Mouse (Mus musculus) midbrain, embryonic 13.5 days (tissue): ENCODE measurements around the gene Syce3. TPM values are rescaled to one million over a fixed set of nuclear protein-coding genes. Genes with fewer than 3 reads are reported as not detected.
A peak's percentile ranks its signal among the peaks of the same experiment; 100 is the strongest.
"Not testable (repeated sequence)": the region's sequence is repeated elsewhere in the genome, so short reads cannot be mapped to it uniquely, and the experiment has no call there.

ENCODE experiments used
- ATAC-seq: fragments of 200-750 bp; cut with Nextera tagmentation; 2 replicates; pipeline ENCODE4 v1.8.0; 2017; ENCODE audit warnings: mild to moderate bottlenecking, moderate TSS enrichment, moderate library complexity
- H3K27ac ChIP-seq: fragments of 300-500 bp; sonication (generic); 2 replicates; pipeline ENCODE4 v1.5.1; 2015; ENCODE audit warnings: inconsistent platforms, mild to moderate bottlenecking, moderate library complexity
- H3K27me3 ChIP-seq: fragments of 300-500 bp; sonication (generic); 2 replicates; pipeline ENCODE4 v1.6.1; 2015; ENCODE audit warnings: mild to moderate bottlenecking, inconsistent platforms
- H3K36me3 ChIP-seq: fragments of 300-500 bp; sonication (generic); 2 replicates; pipeline ENCODE4 v1.6.1; 2015; ENCODE audit warnings: mild to moderate bottlenecking, inconsistent platforms
- H3K4me1 ChIP-seq: fragments of 300-500 bp; sonication (generic); replicated peaks from 2 replicates; pipeline ENCODE4 v1.6.1; 2015; ENCODE audit warnings: inconsistent platforms
- H3K4me2 ChIP-seq: fragments of 300-500 bp; sonication (generic); replicated peaks from 2 replicates; pipeline ENCODE4 v1.6.1; 2015; ENCODE audit warnings: moderate library complexity, mild to moderate bottlenecking, inconsistent platforms
- H3K4me3 ChIP-seq: fragments of 300-500 bp; sonication (generic); replicated peaks from 2 replicates; pipeline ENCODE4 v1.5.1; 2015; ENCODE audit warnings: mild to moderate bottlenecking, inconsistent platforms
- H3K9ac ChIP-seq: fragments of 300-500 bp; sonication (generic); replicated peaks from 2 replicates; pipeline ENCODE4 v1.6.1; 2015; ENCODE audit warnings: mild to moderate bottlenecking, inconsistent platforms
- H3K9me3 ChIP-seq: fragments of 300-500 bp; sonication (generic); 2 replicates; pipeline ENCODE4 v1.6.1; 2016; ENCODE audit warnings: mild to moderate bottlenecking, inconsistent platforms
- WGBS: fragments of 180-500 bp; shearing (Covaris S2); methylation state at CpG from one replicate; pipeline ENCODE4 v1.1.7; 2015; 5-methylcytosine and 5-hydroxymethylcytosine counted together
- polyA plus RNA-seq: library from polyadenylated mRNA; unstranded; fragments of >200 nt; fragmentation: Nextera tagmentation; extraction: Ambion mirVana; gene quantifications from 2 replicates; pipeline ENCODE4 v1.2.1, GENCODE M21; 2015

Gene Syce3
- polyA plus RNA-seq, 1 experiment from 2014 or later, result not detected

GRCm38 (mm10) chr15:89431806-89432205 is 21.5 kb upstream of the Syce3 start:
- peaks cover 25% of the 10 kb centered on the region for H3K4me1 ChIP-seq
- no peaks in the 10 kb centered on the region for H3K9me3 ChIP-seq
- 91% methylated on average over 6 of the region's 6 CpGs for WGBS
- no peak for ATAC-seq
- H3K4me3 ChIP-seq, result no peak overlapping the region
- peaks cover 14% of the 10 kb centered on the region for H3K36me3 ChIP-seq
- H3K27me3 ChIP-seq, result no peaks in the 10 kb centered on the region
- H3K4me2 ChIP-seq, result no peak overlapping the region
- H3K9ac ChIP-seq, result no peak overlapping the region
- H3K27ac ChIP-seq, result no peak overlapping the region

GRCm38 (mm10) chr15:89431271-89431670 is 21.0 kb upstream of the Syce3 start:
- no peak for ATAC-seq
- 88% methylated on average over 3 of the region's 3 CpGs for WGBS
- no peak overlapping the region for H3K9ac ChIP-seq

GRCm38 (mm10) chr15:89430771-89431170 is 20.5 kb upstream of the Syce3 start:
- H3K9me3 ChIP-seq, ATAC-seq, H3K4me3 ChIP-seq, H3K27ac ChIP-seq, H3K27me3 ChIP-seq, H3K9ac ChIP-seq: not testable (repeated sequence)
- Histone ChIP-seq H3K4me1 (peaks cover 25% of the 10 kb centered on the region), H3K36me3 (peaks cover 24% of the 10 kb centered on the region), H3K4me2 (peak overlapping the region; percentile 93)
- 82% methylated on average over 8 of the region's 9 CpGs for WGBS

More at GRCm38 (mm10) chr15:89431271-89431670, 21.0 kb upstream of the Syce3 start:
- Histone ChIP-seq H3K4me1 (peaks cover 25% of the 10 kb centered on the region), H3K36me3 (peaks cover 19% of the 10 kb centered on the region), H3K4me2 (no peak overlapping the region), H3K27me3 (no peaks in the 10 kb centered on the region), H3K27ac (no peak overlapping the region), H3K4me3 (no peak overlapping the region), H3K9me3 (no peaks in the 10 kb centered on the region)

- peak overlapping the region; percentile 84 for H3K9ac ChIP-seq
These were observed 20.0 kb upstream of the Syce3 start for GRCm38 (mm10) chr15:89430341-89430740.

GRCm38 (mm10) chr15:89429352-89430221 is 19.3 kb upstream of the Syce3 start, which contains the start of the genes C730034F03Rik, Gm44502 and Chkb:
Gene C730034F03Rik, plus strand, starts transcription at chr15:89429589.
Gene Gm44502, minus strand, starts transcription at chr15:89429696.
Gene Chkb, minus strand, starts transcription at chr15:89429908.
- Histone ChIP-seq H3K9ac (peak within 1 kb of the TSS; percentile 84), H3K27me3 (no peaks in the 10 kb centered on the region), H3K4me2 (peak within 1 kb of the TSS; percentile 93), H3K27ac (peak within 1 kb of the TSS; percentile 93), H3K9me3 (no peaks in the 10 kb centered on the region), H3K36me3 (peaks cover 28% of the 10 kb centered on the region), H3K4me3 (peak within 1 kb of the TSS; percentile 60), H3K4me1 (peaks cover 25% of the 10 kb centered on the region)
- peak; percentile 95 for ATAC-seq
- under 1% methylated on average over 69 of the region's 70 CpGs for WGBS

More at GRCm38 (mm10) chr15:89430341-89430740, 20.0 kb upstream of the Syce3 start:
- Histone ChIP-seq H3K4me2 (peak overlapping the region; percentile 93), H3K36me3 (peaks cover 28% of the 10 kb centered on the region), H3K9me3 (no peaks in the 10 kb centered on the region), H3K4me1 (peaks cover 25% of the 10 kb centered on the region), H3K27ac (peak overlapping the region; percentile 93), H3K27me3 (no peaks in the 10 kb centered on the region), H3K4me3 (peak overlapping the region; percentile 60)
- no peak for ATAC-seq
- WGBS, result 48% methylated on average over 6 of the region's 6 CpGs

- H3K4me1 ChIP-seq, result peaks cover 25% of the 10 kb centered on the region
- peak; percentile 68 for ATAC-seq
- peaks cover 31% of the 10 kb centered on the region for H3K36me3 ChIP-seq
These were observed 18.6 kb upstream of the Syce3 start for GRCm38 (mm10) chr15:89428821-89429351.

GRCm38 (mm10) chr15:89428136-89428790 is 18.0 kb upstream of the Syce3 start:
- WGBS, result 80% methylated on average over 19 of the region's 19 CpGs
- Histone ChIP-seq H3K4me1 (peaks cover 25% of the 10 kb centered on the region), H3K27me3 (no peaks in the 10 kb centered on the region), H3K4me2 (peak overlapping the region; percentile 93), H3K9me3 (no peaks in the 10 kb centered on the region), H3K27ac (no peak overlapping the region), H3K36me3 (peaks cover 34% of the 10 kb centered on the region), H3K4me3 (peak overlapping the region; percentile 60), H3K9ac (peak overlapping the region; percentile 84)
- no peak for ATAC-seq

More at GRCm38 (mm10) chr15:89428821-89429351, 18.6 kb upstream of the Syce3 start:
- H3K27ac ChIP-seq, result peak overlapping the region; percentile 93; the same call in 1 of the 2 replicates
- peak overlapping the region; percentile 84 for H3K9ac ChIP-seq
- H3K4me2 ChIP-seq, result peak overlapping the region; percentile 93
- H3K4me3 ChIP-seq, result peak overlapping the region; percentile 60
- no peaks in the 10 kb centered on the region for H3K27me3 ChIP-seq
- H3K9me3 ChIP-seq, result no peaks in the 10 kb centered on the region
- WGBS, result 5% methylated on average over 21 of the region's 22 CpGs

- Histone ChIP-seq H3K4me2 (no peak overlapping the region; the same call in 1 of the 2 replicates), H3K4me3 (no peak overlapping the region), H3K27ac (no peak overlapping the region), H3K9ac (no peak overlapping the region), H3K27me3 (no peaks in the 10 kb centered on the region), H3K9me3 (no peaks in the 10 kb centered on the region), H3K4me1 (peaks cover 25% of the 10 kb centered on the region), H3K36me3 (peaks cover 44% of the 10 kb centered on the region)
- no peak for ATAC-seq
- 82% methylated on average over 10 of the region's 10 CpGs for WGBS
These were observed 16.4 kb upstream of the Syce3 start for GRCm38 (mm10) chr15:89426716-89427115.

- WGBS, result 36% methylated on average over 6 of the region's 6 CpGs
- no peak within 1 kb of the TSS for H3K9ac ChIP-seq
- H3K36me3 ChIP-seq, result peaks cover 51% of the 10 kb centered on the region
- no peaks in the 10 kb centered on the region for H3K9me3 ChIP-seq
- H3K27me3 ChIP-seq, result no peaks in the 10 kb centered on the region
- H3K4me2 ChIP-seq, result no peak within 1 kb of the TSS
- no peak for ATAC-seq
- H3K27ac ChIP-seq, result no peak within 1 kb of the TSS
- H3K4me1 ChIP-seq, result peaks cover 20% of the 10 kb centered on the region
- no peak within 1 kb of the TSS for H3K4me3 ChIP-seq
These were observed 15.4 kb upstream of the Syce3 start, which contains the start of gene Cpt1b for GRCm38 (mm10) chr15:89425711-89426121. Gene Cpt1b, minus strand, starts transcription at chr15:89425863.

- Histone ChIP-seq H3K4me2 (no peak overlapping the region), H3K36me3 (peaks cover 61% of the 10 kb centered on the region), H3K4me3 (no peak overlapping the region), H3K27ac (no peak overlapping the region), H3K9ac (no peak overlapping the region), H3K4me1 (peaks cover 14% of the 10 kb centered on the region), H3K27me3 (no peaks in the 10 kb centered on the region), H3K9me3 (no peaks in the 10 kb centered on the region)
- 87% methylated on average over 8 of the region's 8 CpGs for WGBS
- no peak for ATAC-seq
These were observed 14.3 kb upstream of the Syce3 start for GRCm38 (mm10) chr15:89424621-89425020.

GRCm38 (mm10) chr15:89421938-89422337 is 11.6 kb upstream of the Syce3 start:
- H3K9me3 ChIP-seq, result no peaks in the 10 kb centered on the region
- ATAC-seq, result no peak
- H3K9ac ChIP-seq, result no peak overlapping the region
- H3K4me2 ChIP-seq, result no peak overlapping the region
- no peaks in the 10 kb centered on the region for H3K27me3 ChIP-seq
- H3K4me1 ChIP-seq, result no peaks in the 10 kb centered on the region
- H3K36me3 ChIP-seq, result peaks cover 73% of the 10 kb centered on the region
- H3K27ac ChIP-seq, result no peak overlapping the region
- WGBS, result 94% methylated on average over 9 of the region's 9 CpGs
- H3K4me3 ChIP-seq, result no peak overlapping the region
